Mouse (Mus musculus) neural tube, embryonic 14.5 days (tissue): Measurements from ENCODE around the gene Dclk2. TPM values are rescaled to one million over a fixed set of nuclear protein-coding genes. Genes with fewer than 3 reads are reported as not detected.

Source experiments
- ATAC-seq: fragments of 200-750 bp; cut with Nextera tagmentation; 2 replicates; pipeline ENCODE4 v1.8.0; 2017; ENCODE audit warnings: low read depth, mild to moderate bottlenecking, moderate TSS enrichment, moderate library complexity
- H3K27ac ChIP-seq: fragments of 300-500 bp; sonication (generic); 2 replicates; pipeline ENCODE4 v1.5.1; 2014; ENCODE audit warnings: low read depth, mild to moderate bottlenecking, control low read depth, low read length, moderate library complexity, mixed read lengths
- H3K27me3 ChIP-seq: fragments of 300-500 bp; sonication (generic); 2 replicates; pipeline ENCODE4 v1.6.1; 2014; ENCODE audit warnings: low read length; ENCODE audit not compliant: control insufficient read depth, insufficient read depth
- H3K36me3 ChIP-seq: fragments of 300-500 bp; sonication (generic); 2 replicates; pipeline ENCODE4 v1.6.1; 2014; ENCODE audit warnings: low read length, mixed read lengths; ENCODE audit not compliant: control insufficient read depth, insufficient read depth
- H3K4me1 ChIP-seq: fragments of 300-500 bp; sonication (generic); 2 replicates; pipeline ENCODE4 v1.6.1; 2014; ENCODE audit warnings: low read length; ENCODE audit not compliant: control insufficient read depth, insufficient read depth
- H3K4me2 ChIP-seq: fragments of 300-500 bp; sonication (generic); 2 replicates; pipeline ENCODE4 v1.6.1; 2014; ENCODE audit warnings: mild to moderate bottlenecking, low read depth, low read length, control low read depth
- H3K4me3 ChIP-seq: fragments of 300-500 bp; sonication (generic); 2 replicates; pipeline ENCODE4 v1.5.1; 2014; ENCODE audit warnings: low read depth, low read length, control low read depth, mixed read lengths
- H3K9ac ChIP-seq: fragments of 300-500 bp; sonication (generic); replicated peaks from 2 replicates; pipeline ENCODE4 v1.6.1; 2014; ENCODE audit warnings: low read depth, mild to moderate bottlenecking, control low read depth, low read length, mixed read lengths
- H3K9me3 ChIP-seq: fragments of 300-500 bp; sonication (generic); 2 replicates; pipeline ENCODE4 v1.6.1; 2016; ENCODE audit warnings: low read length; ENCODE audit not compliant: control insufficient read depth
- WGBS: fragments of 180-500 bp; shearing (Covaris S2); extraction: QIAGEN DNeasy Blood & Tissue Kit; methylation state at CpG from one replicate; pipeline ENCODE4 v1.1.7; 2014; 5-methylcytosine and 5-hydroxymethylcytosine counted together
- polyA plus RNA-seq: library from polyadenylated mRNA; unstranded; fragments of >200 nt; fragmentation: Nextera tagmentation; extraction: Ambion mirVana; gene quantifications from 2 replicates; pipeline ENCODE4 v1.2.1, GENCODE M21; 2014

Gene Dclk2
- polyA plus RNA-seq, 1 experiment from 2014 or later: 75.5 TPM

- no peaks in the 10 kb centered on the region for H3K9me3 ChIP-seq
- H3K36me3 ChIP-seq: peaks cover 38% of the 10 kb centered on the region
- H3K27me3 ChIP-seq: no peaks in the 10 kb centered on the region
- peak overlapping the region; percentile 53; the same call in 1 of the 2 replicates for H3K27ac ChIP-seq
- H3K9ac ChIP-seq: no peak overlapping the region
- H3K4me2 ChIP-seq: no peak overlapping the region
- H3K4me3 ChIP-seq: no peak overlapping the region
- no peak for ATAC-seq
- 45% methylated on average over 6 of the region's 6 CpGs for WGBS
- peaks cover 11% of the 10 kb centered on the region for H3K4me1 ChIP-seq
These were observed 131.9 kb downstream of the Dclk2 start for GRCm38 (mm10) chr3:86788711-86789110.

- Histone ChIP-seq H3K9ac (no peak overlapping the region), H3K27me3 (no peaks in the 10 kb centered on the region), H3K4me1 (peaks cover 11% of the 10 kb centered on the region), H3K27ac (peak overlapping the region; percentile 52; the same call in 1 of the 2 replicates), H3K4me2 (no peak overlapping the region), H3K9me3 (no peaks in the 10 kb centered on the region), H3K36me3 (peaks cover 38% of the 10 kb centered on the region), H3K4me3 (no peak overlapping the region)
- peak; percentile 15; the same call in 1 of the 2 replicates for ATAC-seq
- 94% methylated on average over 10 of the region's 10 CpGs for WGBS
These were observed 133.1 kb downstream of the Dclk2 start for GRCm38 (mm10) chr3:86787423-86788123.

- peaks cover 32% of the 10 kb centered on the region for H3K36me3 ChIP-seq
- 67% methylated on average over 11 of the region's 11 CpGs for WGBS
- no peaks in the 10 kb centered on the region for H3K27me3 ChIP-seq
- no peak overlapping the region for H3K4me2 ChIP-seq
- H3K9me3 ChIP-seq: no peaks in the 10 kb centered on the region
- H3K27ac ChIP-seq: peak overlapping the region; percentile 52
- H3K9ac ChIP-seq: no peak overlapping the region
- peaks cover 11% of the 10 kb centered on the region for H3K4me1 ChIP-seq
- peak; percentile 77 for ATAC-seq
- H3K4me3 ChIP-seq: no peak overlapping the region
These were observed 133.8 kb downstream of the Dclk2 start for GRCm38 (mm10) chr3:86786845-86787351.

GRCm38 (mm10) chr3:86786280-86786679, 134.4 kb downstream of the Dclk2 start:
- Histone ChIP-seq H3K4me2 (no peak overlapping the region), H3K36me3 (peaks cover 28% of the 10 kb centered on the region), H3K4me3 (no peak overlapping the region), H3K27ac (no peak overlapping the region), H3K9me3 (no peaks in the 10 kb centered on the region), H3K9ac (no peak overlapping the region), H3K4me1 (peaks cover 11% of the 10 kb centered on the region), H3K27me3 (no peaks in the 10 kb centered on the region)
- no peak for ATAC-seq
- WGBS: 81% methylated on average over 12 of the region's 12 CpGs

- H3K4me3 ChIP-seq: no peak overlapping the region
- H3K27ac ChIP-seq: no peak overlapping the region
- no peak for ATAC-seq
- peaks cover 28% of the 10 kb centered on the region for H3K36me3 ChIP-seq
- peaks cover 11% of the 10 kb centered on the region for H3K4me1 ChIP-seq
- no peaks in the 10 kb centered on the region for H3K9me3 ChIP-seq
- no peak overlapping the region for H3K4me2 ChIP-seq
- H3K9ac ChIP-seq: no peak overlapping the region
- no peaks in the 10 kb centered on the region for H3K27me3 ChIP-seq
- 86% methylated on average over 11 of the region's 11 CpGs for WGBS
These were observed 135.7 kb downstream of the Dclk2 start for GRCm38 (mm10) chr3:86784930-86785329.

GRCm38 (mm10) chr3:86784051-86784450, 136.6 kb downstream of the Dclk2 start:
- Histone ChIP-seq H3K9me3 (no peaks in the 10 kb centered on the region), H3K4me1 (peaks cover 10% of the 10 kb centered on the region), H3K27me3 (no peaks in the 10 kb centered on the region), H3K4me3 (no peak overlapping the region), H3K36me3 (peaks cover 24% of the 10 kb centered on the region), H3K4me2 (no peak overlapping the region), H3K9ac (no peak overlapping the region), H3K27ac (no peak overlapping the region)
- WGBS: 97% methylated on average over 3 of the region's 3 CpGs
- ATAC-seq: no peak

GRCm38 (mm10) chr3:86779704-86780103, 140.9 kb downstream of the Dclk2 start:
- Histone ChIP-seq H3K36me3 (peaks cover 3% of the 10 kb centered on the region; the same call in 1 of the 2 replicates), H3K9me3 (no peaks in the 10 kb centered on the region), H3K4me2 (no peak overlapping the region), H3K9ac (no peak overlapping the region), H3K27ac (no peak overlapping the region), H3K4me3 (no peak overlapping the region), H3K27me3 (no peaks in the 10 kb centered on the region), H3K4me1 (peaks cover 11% of the 10 kb centered on the region; the same call in 1 of the 2 replicates)
- no peak for ATAC-seq
- 80% methylated on average over 4 of the region's 4 CpGs for WGBS

- Histone ChIP-seq H3K4me3 (no peak overlapping the region), H3K4me1 (peaks cover 13% of the 10 kb centered on the region; the same call in 1 of the 2 replicates), H3K9me3 (no peaks in the 10 kb centered on the region), H3K27me3 (no peaks in the 10 kb centered on the region), H3K36me3 (no peaks in the 10 kb centered on the region), H3K27ac (peak overlapping the region; percentile 35; the same call in 1 of the 2 replicates), H3K9ac (no peak overlapping the region), H3K4me2 (no peak overlapping the region)
- peak; percentile 47 for ATAC-seq
- 63% methylated on average over 6 of the region's 6 CpGs for WGBS
These were observed 145.2 kb downstream of the Dclk2 start for GRCm38 (mm10) chr3:86775444-86775828.
